Mouse (Mus musculus) heart, postnatal 0 days (tissue): Measurements from ENCODE around the gene Epha2.

Source experiments
- CTCF ChIP-seq: IDR thresholded peaks from 2 replicates; pipeline ENCODE4 v1.5.1; 2016; ENCODE audit warnings: antibody characterized with exemption, control low read depth, low read depth
- EP300 ChIP-seq: IDR thresholded peaks from 2 replicates; pipeline ENCODE4 v1.6.1; 2016; ENCODE audit warnings: antibody characterized with exemption, low read depth

- TF ChIP-seq CTCF, result no peak
- TF ChIP-seq EP300, result no peak
Measured at GRCm38 (mm10) chr4:141301116-141301553, at the start of gene Epha2.
